Mouse (Mus musculus) brain, embryonic 14.5 days (tissue): ENCODE data around the gene Gm3250.
"Not testable (repeated sequence)": the region's sequence is repeated elsewhere in the genome, so short reads cannot be mapped to it uniquely, and the experiment has no call there.

Experiments
- CTCF ChIP-seq: fragments of 200-500 bp; IDR thresholded peaks from 2 replicates; pipeline ENCODE4 v1.5.1; 2012; ENCODE audit warnings: inconsistent platforms, mild to moderate bottlenecking, moderate library complexity, borderline replicate concordance; ENCODE audit not compliant: insufficient read depth, insufficient read length; ENCODE audit errors: extremely low read depth
- POLR2A ChIP-seq: fragments of 200-500 bp; IDR thresholded peaks from 2 replicates; pipeline ENCODE4 v1.6.1; 2012; ENCODE audit warnings: mild to moderate bottlenecking, inconsistent platforms, borderline replicate concordance; ENCODE audit not compliant: poor library complexity, insufficient read depth, insufficient read length, severe bottlenecking; ENCODE audit errors: extremely low read depth

GRCm38 (mm10) chr10:77751254-77751653, 31.1 kb downstream of the Gm3250 start, which contains the start of gene Gm9736:
- TF ChIP-seq CTCF, POLR2A: not testable (repeated sequence)
